Mouse (Mus musculus) layer of hippocampus, adult 8-10 months (tissue): ENCODE measurements around the gene Olfr1355. TPM values are rescaled to one million over a fixed set of nuclear protein-coding genes. Genes with fewer than 3 reads are reported as not detected.
"Not testable (repeated sequence)": the region's sequence is repeated elsewhere in the genome, so short reads cannot be mapped to it uniquely, and the experiment has no call there.

ENCODE experiments used
- DNase-seq, 2 experiments: peaks; one replicate each; pipeline ENCODE4 v3.0.0; 2022; ENCODE audit warnings: low spot score in 2 of 2
- total RNA-seq, 4 experiments: library from RNA; stranded (reverse); gene quantifications; 2 replicates each; pipeline ENCODE4 v1.2.4; 2022

Olfr1355 gene
- not detected for total RNA-seq

- DNase-seq: no peak
Observed at GRCm38 (mm10) chr10:78875240-78875639, at the start of gene Olfr1355. Gene Olfr1355 (plus strand): TSS chr10:78875540.

DNA sequence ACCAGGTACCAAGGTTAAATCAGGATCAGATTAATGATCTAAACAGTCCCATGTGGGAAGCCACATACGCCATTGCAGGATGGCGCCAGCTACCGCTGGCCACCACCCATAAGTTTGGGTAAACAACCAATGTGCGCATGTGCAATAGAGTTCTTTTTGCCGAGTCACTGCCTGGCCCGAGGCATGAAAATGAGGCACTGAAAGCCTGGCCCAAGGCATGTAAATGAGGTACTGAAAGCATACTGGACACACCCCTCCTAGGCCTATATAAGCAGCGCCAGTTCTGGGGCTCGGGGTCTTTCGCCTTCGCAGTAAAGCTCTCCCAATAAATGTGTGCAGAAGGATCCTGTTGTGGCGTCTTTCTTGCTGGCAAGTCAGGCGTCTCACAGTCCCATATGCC lies 34.9 kb upstream of the Olfr1355 start:
- not testable (repeated sequence) for DNase-seq

DNA sequence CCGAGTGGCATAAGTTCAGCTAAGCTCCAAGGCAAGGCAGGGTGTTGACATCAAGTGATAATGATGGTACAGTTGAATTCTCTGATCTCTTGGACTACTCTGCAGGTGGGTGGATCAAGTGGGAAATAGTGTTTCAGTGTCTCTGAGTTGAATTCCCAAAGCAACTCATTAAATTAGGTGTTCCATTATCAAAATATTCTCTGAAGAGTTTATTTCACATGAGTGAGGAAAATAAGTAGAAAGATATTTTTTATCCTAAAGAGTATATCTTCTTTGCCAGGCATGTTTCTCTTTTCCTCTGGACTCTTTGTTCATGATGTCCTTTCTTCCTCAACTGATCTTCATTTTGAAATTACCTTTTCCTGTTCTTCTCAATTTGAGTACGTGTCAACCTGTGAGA lies 23.3 kb upstream of the Olfr1355 start, which contains the start of gene Olfr1356:
Olfr1356 (minus strand) TSS at position 101 of the 400 bp plus-strand sequence.
- no peak for DNase-seq

GRCm38 (mm10) chr10:78912871-78913270 lies 37.5 kb downstream of the Olfr1355 start, which contains the start of gene Olfr1354:
Gene Olfr1354 (plus strand): TSS chr10:78913171.
- not testable (repeated sequence) for DNase-seq

Other genes with a start within 250 kb of the Olfr1355 start
- not detected for gene Casp14, start 157.2 kb upstream of the Olfr1355 start, total RNA-seq
- gene Ccdc105, start 122.5 kb upstream of the Olfr1355 start, total RNA-seq: under 1 TPM; 0.29 to 0.75 (median 0.45) TPM
- gene Slc1a6, start 95.0 kb upstream of the Olfr1355 start, total RNA-seq: 10 to 100 TPM; 11.2 to 13.6 (median 12.6) TPM
- gene Olfr1356, start 23.4 kb upstream of the Olfr1355 start, total RNA-seq: not detected
- gene Olfr1354, start 37.6 kb downstream of the Olfr1355 start, total RNA-seq: not detected
- not detected for gene Olfr8, start 75.1 kb downstream of the Olfr1355 start, total RNA-seq
- gene Olfr1353, start 87.8 kb downstream of the Olfr1355 start, total RNA-seq: not detected
- gene Olfr1352, start 105.5 kb downstream of the Olfr1355 start, total RNA-seq: not detected
- gene Olfr1351, start 136.9 kb downstream of the Olfr1355 start, total RNA-seq: not detected
- not detected for gene Olfr57, start 153.2 kb downstream of the Olfr1355 start, total RNA-seq
- gene 2610008E11Rik, start 222.1 kb downstream of the Olfr1355 start, total RNA-seq: 10 to 100 TPM; 20.9 to 27.7 (median 24.3) TPM